Mouse (Mus musculus) heart, embryonic 16.5 days (tissue): ENCODE results near the gene Acot7. TPM values are rescaled to one million over a fixed set of nuclear protein-coding genes. Genes with fewer than 3 reads are reported as not detected.

Experiments used
- ATAC-seq: fragments of 200-750 bp; cut with Nextera tagmentation; replicated peaks from 2 replicates; pipeline ENCODE4 v1.8.0; 2017; ENCODE audit warnings: moderate number of reproducible peaks; ENCODE audit not compliant: insufficient read depth, low FRiP score; ENCODE audit errors: extremely low read depth
- H3K27ac ChIP-seq: fragments of 300-500 bp; sonication (generic); 2 replicates; pipeline ENCODE4 v1.5.1; 2014; ENCODE audit warnings: mild to moderate bottlenecking, low read length, control low read depth, moderate library complexity
- H3K27me3 ChIP-seq: fragments of 300-500 bp; sonication (generic); 2 replicates; pipeline ENCODE4 v1.6.1; 2014; ENCODE audit warnings: low read length, mixed read lengths; ENCODE audit not compliant: control insufficient read depth, insufficient read depth
- H3K36me3 ChIP-seq: fragments of 300-500 bp; sonication (generic); 2 replicates; pipeline ENCODE4 v1.6.1; 2014; ENCODE audit not compliant: control insufficient read depth, insufficient read depth
- H3K4me1 ChIP-seq: fragments of 300-500 bp; sonication (generic); 2 replicates; pipeline ENCODE4 v1.6.1; 2014; ENCODE audit warnings: low read length, mixed read lengths; ENCODE audit not compliant: control insufficient read depth, insufficient read depth
- H3K4me2 ChIP-seq: fragments of 300-500 bp; sonication (generic); 2 replicates; pipeline ENCODE4 v1.6.1; 2014; ENCODE audit warnings: low read depth, mild to moderate bottlenecking, control low read depth, low read length
- H3K4me3 ChIP-seq: fragments of 300-500 bp; sonication (generic); 2 replicates; pipeline ENCODE4 v1.5.1; 2014; ENCODE audit warnings: mild to moderate bottlenecking, control low read depth, low read length
- H3K9ac ChIP-seq: fragments of 300-500 bp; sonication (generic); 2 replicates; pipeline ENCODE4 v1.6.1; 2014; ENCODE audit warnings: low read length, control low read depth
- H3K9me3 ChIP-seq: fragments of 300-500 bp; sonication (generic); replicated peaks from 2 replicates; pipeline ENCODE4 v1.6.1; 2016; ENCODE audit warnings: low read length; ENCODE audit not compliant: control insufficient read depth
- WGBS: fragments of 180-500 bp; shearing (Covaris S2); extraction: QIAGEN DNeasy Blood & Tissue Kit; methylation state at CpG from one replicate; pipeline ENCODE4 v1.1.7; 2014; 5-methylcytosine and 5-hydroxymethylcytosine counted together
- polyA plus RNA-seq: library from polyadenylated mRNA; unstranded; fragments of >200 nt; fragmentation: Nextera tagmentation; extraction: Ambion mirVana; gene quantifications from 2 replicates; pipeline ENCODE4 v1.2.1, GENCODE M21; 2015

The Acot7 gene
- polyA plus RNA-seq, 1 experiment from 2014 or later: 67.7 TPM

DNA sequence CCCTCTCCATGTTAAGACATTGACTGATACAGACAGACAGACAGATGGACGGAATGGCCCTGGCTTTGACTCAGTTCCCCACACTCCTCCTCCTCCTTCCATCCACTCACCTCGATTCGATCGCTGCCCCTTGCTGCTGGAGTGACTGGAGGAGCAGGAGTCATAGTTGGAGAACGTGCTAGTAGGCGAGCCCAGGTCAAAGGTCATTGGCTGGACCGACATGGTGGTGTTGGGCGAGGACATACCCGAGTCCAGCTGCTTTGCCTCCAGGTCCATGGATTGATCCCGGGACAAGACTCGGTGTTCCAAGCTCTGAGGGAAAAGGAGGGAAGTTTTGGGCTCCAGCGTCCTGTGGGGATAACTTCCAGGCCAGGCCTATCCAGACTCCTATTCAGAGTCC is 42.6 kb upstream of the Acot7 start:
- Histone ChIP-seq H3K36me3 (no peaks in the 10 kb centered on the region), H3K4me1 (peaks cover 16% of the 10 kb centered on the region), H3K4me2 (no peak overlapping the region), H3K27ac (no peak overlapping the region), H3K4me3 (no peak overlapping the region), H3K27me3 (peaks cover 34% of the 10 kb centered on the region), H3K9ac (no peak overlapping the region), H3K9me3 (no peaks in the 10 kb centered on the region)
- ATAC-seq: no peak
- 80% methylated on average over 12 of the region's 12 CpGs for WGBS

DNA sequence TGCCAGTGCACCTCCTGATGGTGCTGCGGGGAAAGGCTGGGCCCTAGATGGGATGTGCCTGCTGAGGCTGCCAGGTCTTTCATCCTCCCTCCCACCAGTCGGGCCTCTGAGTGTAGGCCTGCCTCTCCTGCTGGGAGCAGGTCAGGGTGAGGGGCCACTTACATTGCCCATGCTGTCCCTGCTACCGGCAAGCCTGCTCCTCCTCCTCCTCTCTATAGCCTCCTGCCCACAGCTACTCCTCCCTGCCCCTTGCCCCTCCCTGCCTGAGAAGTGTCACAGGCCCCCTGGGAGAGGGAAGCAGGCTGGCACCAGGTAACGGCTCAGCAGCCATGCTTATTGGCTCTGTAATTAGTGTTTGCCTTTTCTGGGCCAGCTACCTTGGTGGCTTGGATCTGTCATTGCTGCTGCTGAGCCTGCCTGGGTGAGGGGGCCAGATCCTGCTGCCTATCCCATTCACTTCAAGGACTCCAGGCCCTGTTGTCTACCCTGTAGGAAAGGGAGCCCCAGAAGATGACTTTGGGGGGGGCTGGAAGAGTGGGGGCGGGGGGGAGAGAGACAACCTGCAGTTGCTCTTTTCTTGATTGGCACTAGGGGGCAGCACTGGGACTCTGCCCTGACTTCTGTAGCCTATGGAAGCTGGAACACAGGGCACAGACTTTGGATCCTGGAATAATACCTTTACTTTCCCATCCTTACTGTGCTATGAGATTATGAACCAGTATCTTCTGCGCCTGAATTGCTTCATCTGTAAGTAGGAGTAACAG is 41.6 kb upstream of the Acot7 start:
- no peaks in the 10 kb centered on the region for H3K9me3 ChIP-seq
- no peak overlapping the region for H3K27ac ChIP-seq
- H3K9ac ChIP-seq: no peak overlapping the region
- 38% methylated on average over 6 of the region's 6 CpGs for WGBS
- peaks cover 12% of the 10 kb centered on the region for H3K4me1 ChIP-seq
- no peak overlapping the region for H3K4me2 ChIP-seq
- no peaks in the 10 kb centered on the region for H3K36me3 ChIP-seq
- ATAC-seq: no peak
- H3K4me3 ChIP-seq: no peak overlapping the region
- peaks cover 37% of the 10 kb centered on the region for H3K27me3 ChIP-seq

DNA sequence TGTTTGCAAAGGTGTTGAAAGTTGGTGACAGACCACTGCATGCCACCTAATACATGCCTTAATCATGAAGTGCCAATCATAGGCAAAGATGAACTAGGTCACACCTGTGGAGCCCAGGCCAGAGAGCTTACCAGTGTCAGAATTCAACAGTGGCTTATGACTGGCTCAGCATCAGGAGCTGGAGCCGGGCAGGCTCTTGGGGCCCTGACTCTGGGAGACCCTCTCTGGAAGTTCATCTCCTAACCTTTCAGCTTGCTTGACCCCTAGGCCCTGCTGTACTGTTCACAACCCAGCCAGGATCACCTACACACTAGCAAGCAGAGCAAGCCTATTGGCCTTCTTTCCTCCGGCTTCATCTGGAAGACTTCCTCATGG is 41.1 kb upstream of the Acot7 start:
- no peak overlapping the region for H3K27ac ChIP-seq
- no peak overlapping the region for H3K4me3 ChIP-seq
- no peak for ATAC-seq
- H3K27me3 ChIP-seq: peaks cover 35% of the 10 kb centered on the region
- H3K4me2 ChIP-seq: no peak overlapping the region
- H3K9ac ChIP-seq: no peak overlapping the region
- no peaks in the 10 kb centered on the region for H3K9me3 ChIP-seq
- H3K4me1 ChIP-seq: peaks cover 9% of the 10 kb centered on the region
- 89% methylated on average over 2 of the region's 2 CpGs for WGBS
- no peaks in the 10 kb centered on the region for H3K36me3 ChIP-seq

DNA sequence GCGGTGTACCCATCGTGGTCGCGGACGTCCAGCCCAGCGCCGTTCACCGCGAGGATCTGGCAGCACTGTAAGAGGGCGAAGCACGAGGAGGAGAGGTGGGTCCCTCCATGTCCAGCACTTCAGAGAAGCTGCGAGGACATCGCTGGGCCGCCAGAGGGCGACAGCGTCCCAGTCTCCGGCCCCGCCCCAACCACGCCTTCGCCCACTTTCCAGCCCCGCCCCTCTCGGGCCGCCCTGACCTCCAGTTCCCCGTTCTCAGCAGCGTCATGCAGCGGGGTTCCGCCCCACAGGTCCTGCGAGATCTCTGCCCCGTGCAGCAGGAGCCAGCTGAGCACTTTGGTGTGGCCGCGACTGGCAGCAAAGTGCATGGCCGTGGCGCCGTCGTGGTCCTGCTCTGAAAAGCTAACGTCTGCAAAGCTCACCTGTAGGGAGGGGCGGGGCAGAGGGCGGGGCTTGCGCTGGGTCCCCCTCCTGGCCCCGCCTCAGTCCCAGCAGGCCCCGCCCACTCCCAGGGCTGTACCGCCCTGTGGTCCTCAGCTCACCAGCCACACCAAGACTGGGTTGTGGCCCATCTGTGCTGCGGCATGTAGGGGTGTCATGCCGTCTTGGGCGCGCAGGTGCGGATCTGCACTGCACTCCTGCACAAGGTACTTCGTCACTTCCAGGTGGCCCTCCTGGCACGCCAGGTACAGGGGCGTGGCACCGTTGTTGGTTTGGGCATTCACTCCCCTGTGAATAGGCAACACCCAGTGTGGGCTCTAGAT is 39.3 kb upstream of the Acot7 start:
- Histone ChIP-seq H3K27ac (no peak overlapping the region), H3K4me2 (peak overlapping the region; percentile 89), H3K27me3 (peaks cover 20% of the 10 kb centered on the region), H3K36me3 (no peaks in the 10 kb centered on the region), H3K9me3 (no peaks in the 10 kb centered on the region), H3K4me3 (peak overlapping the region; percentile 61), H3K9ac (peak overlapping the region; percentile 49; the same call in 1 of the 2 replicates), H3K4me1 (peaks cover 9% of the 10 kb centered on the region; the same call in 1 of the 2 replicates)
- WGBS: 3% methylated on average over 51 of the region's 51 CpGs
- ATAC-seq: peak; percentile 84

DNA sequence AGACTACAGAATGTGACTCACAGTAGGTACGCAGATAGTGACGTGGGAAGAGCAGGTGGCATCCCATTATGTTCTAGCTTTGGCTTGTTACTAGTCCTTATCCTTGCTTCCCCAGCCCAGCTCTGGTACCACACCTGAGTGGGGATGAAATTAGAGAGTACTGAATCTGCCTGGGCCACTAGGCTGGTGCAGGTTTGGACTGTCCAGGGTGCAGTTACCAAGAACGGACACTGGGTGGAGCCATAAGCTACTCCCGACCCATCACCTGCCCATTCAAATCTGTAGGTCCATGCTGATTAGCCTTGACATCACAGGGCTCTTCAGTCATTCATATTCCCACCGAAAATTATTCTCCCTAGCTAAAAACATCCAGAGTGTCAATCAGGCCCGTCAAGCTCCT is 37.5 kb upstream of the Acot7 start:
- Histone ChIP-seq H3K4me2 (no peak overlapping the region), H3K27me3 (peaks cover 12% of the 10 kb centered on the region), H3K9ac (no peak overlapping the region), H3K36me3 (no peaks in the 10 kb centered on the region), H3K4me3 (no peak overlapping the region), H3K9me3 (no peaks in the 10 kb centered on the region), H3K4me1 (peaks cover 9% of the 10 kb centered on the region; the same call in 1 of the 2 replicates), H3K27ac (no peak overlapping the region)
- no peak for ATAC-seq
- WGBS: 29% methylated on average over 6 of the region's 6 CpGs

DNA sequence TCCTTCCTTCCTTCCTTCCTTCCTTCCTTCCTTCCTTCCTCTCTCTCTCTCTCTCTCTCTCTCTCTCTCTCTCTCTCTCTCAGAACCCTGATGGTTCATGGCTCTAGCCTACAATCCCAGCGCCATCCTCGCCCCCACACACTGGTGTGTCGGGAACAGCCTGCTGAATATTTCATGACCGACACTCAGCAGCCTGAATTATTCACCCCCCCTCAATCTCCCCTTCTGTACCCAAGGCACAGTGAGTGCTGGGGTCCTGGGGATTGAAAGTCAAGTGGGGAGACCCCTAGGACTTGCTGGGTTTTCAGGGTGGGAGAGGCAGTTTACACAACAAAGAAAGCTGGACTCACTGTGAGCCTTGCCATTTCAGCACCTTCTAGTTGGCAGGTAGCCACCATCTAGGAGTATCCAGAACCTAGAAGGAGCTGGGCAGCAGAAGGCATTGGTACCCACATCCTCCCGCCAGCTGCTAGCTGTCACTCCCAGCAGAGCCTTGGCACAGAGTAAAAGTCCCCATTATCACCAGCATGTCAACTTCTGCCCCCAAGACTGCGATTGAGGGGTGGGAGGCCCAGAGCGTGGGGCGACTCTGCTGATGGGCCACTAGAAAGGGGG is 36.3 kb upstream of the Acot7 start:
- ATAC-seq: no peak
- Histone ChIP-seq H3K4me2 (no peak overlapping the region), H3K27me3 (peaks cover 12% of the 10 kb centered on the region)

DNA sequence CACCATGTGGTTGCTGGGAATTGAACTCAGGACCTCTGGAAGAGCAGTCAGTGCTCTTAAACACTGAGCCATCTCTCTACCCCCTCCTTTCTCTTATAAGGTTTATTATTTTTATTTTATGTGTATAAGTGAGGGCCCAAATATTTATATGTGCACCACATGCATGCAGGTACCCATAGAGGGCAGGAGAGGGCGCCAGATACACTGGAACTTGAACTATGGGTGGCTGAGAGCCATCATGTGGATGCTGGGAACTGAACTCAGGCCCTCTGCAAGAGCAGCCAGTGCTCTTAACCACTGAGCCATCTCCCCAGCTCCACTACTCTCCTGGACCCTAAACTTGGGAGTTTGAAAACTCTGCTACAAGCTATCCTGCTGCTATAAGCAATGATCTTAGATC is 34.3 kb upstream of the Acot7 start:
- Histone ChIP-seq H3K9ac (no peak overlapping the region), H3K27me3 (peaks cover 13% of the 10 kb centered on the region), H3K36me3 (no peaks in the 10 kb centered on the region), H3K27ac (no peak overlapping the region), H3K4me1 (peaks cover 5% of the 10 kb centered on the region; the same call in 1 of the 2 replicates), H3K9me3 (no peaks in the 10 kb centered on the region), H3K4me3 (no peak overlapping the region), H3K4me2 (no peak overlapping the region)
- ATAC-seq: no peak
- WGBS: 20% methylated on average over 1 of the region's 1 CpGs

More for the DNA sequence above, 36.3 kb upstream of the Acot7 start:
- no peak overlapping the region for H3K9ac ChIP-seq
- no peak overlapping the region for H3K4me3 ChIP-seq
- no peak overlapping the region for H3K27ac ChIP-seq
- WGBS: 69% methylated on average over 8 of the region's 8 CpGs
- no peaks in the 10 kb centered on the region for H3K36me3 ChIP-seq
- H3K4me1 ChIP-seq: peaks cover 9% of the 10 kb centered on the region; the same call in 1 of the 2 replicates
- H3K9me3 ChIP-seq: no peaks in the 10 kb centered on the region

DNA sequence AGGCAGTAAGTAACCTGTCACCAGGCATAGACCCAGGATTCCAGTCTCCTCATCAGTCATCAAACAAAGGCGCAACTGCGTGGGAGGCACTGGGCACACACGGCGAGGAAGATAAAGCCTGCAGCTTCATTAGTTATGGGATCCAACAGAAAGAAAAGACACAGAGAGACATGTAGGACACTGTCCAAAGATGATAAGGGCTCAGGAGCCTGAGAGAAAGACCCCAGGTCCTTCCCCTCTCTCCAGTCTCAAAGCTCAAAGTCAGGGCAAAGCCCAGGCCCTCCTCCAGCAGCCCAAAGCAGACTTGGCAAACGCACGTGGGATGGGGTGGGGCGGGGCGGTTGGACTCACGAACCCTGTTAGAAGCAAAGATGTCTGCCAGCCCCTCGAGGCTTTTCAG is 32.5 kb upstream of the Acot7 start:
- peaks cover 24% of the 10 kb centered on the region for H3K27me3 ChIP-seq
- no peaks in the 10 kb centered on the region for H3K4me1 ChIP-seq
- H3K4me3 ChIP-seq: no peak overlapping the region
- H3K27ac ChIP-seq: no peak overlapping the region
- 66% methylated on average over 10 of the region's 10 CpGs for WGBS
- no peaks in the 10 kb centered on the region for H3K36me3 ChIP-seq
- H3K4me2 ChIP-seq: no peak overlapping the region
- ATAC-seq: no peak
- H3K9me3 ChIP-seq: no peaks in the 10 kb centered on the region
- no peak overlapping the region for H3K9ac ChIP-seq
